Mouse (Mus musculus) heart, embryonic 10.5 days (tissue): ENCODE measurements around the gene Cyp2r1. TPM values are rescaled to one million over a fixed set of nuclear protein-coding genes. Genes with fewer than 3 reads are reported as not detected.

Experiments
- polyA plus RNA-seq: library from polyadenylated mRNA; unstranded; fragments of >200 nt; fragmentation: Nextera tagmentation; extraction: Ambion mirVana; gene quantifications from 2 replicates; pipeline ENCODE4 v1.2.1, GENCODE M21; 2016

Cyp2r1 gene
- polyA plus RNA-seq, 1 experiment from 2014 or later = 1.3 TPM

Other genes with a start within 250 kb of the Cyp2r1 start
- gene Pde3b, start 147.7 kb downstream of the Cyp2r1 start, polyA plus RNA-seq = 4.0 and 6.9 TPM in 2 replicates
- gene Calca, start 73.4 kb upstream of the Cyp2r1 start, polyA plus RNA-seq = 3.1 and 13.1 TPM in 2 replicates
- not detected in 2 replicates for gene Calcb, start 155.7 kb upstream of the Cyp2r1 start, polyA plus RNA-seq
- 0.79 and 1.5 TPM in 2 replicates for gene Insc, start 180.7 kb upstream of the Cyp2r1 start, polyA plus RNA-seq